Comparison of ENCODE assay signal across 8 mouse cellular contexts in genomic region chr9:44655098-44656066, GRCm38 (mm10). TPM values are rescaled to one million over a fixed set of nuclear protein-coding genes. Genes with fewer than 3 reads are reported as not detected.
DNase-seq lines count a peak whose midpoint lies in the region; ATAC-seq lines count a peak whose summit lies in the region.

No protein-coding gene starts in this region.

- H3K9ac ChIP-seq in neural tube, embryonic 15.5 days (replicated peaks), result no peak overlapping the region

- H3K4me3 ChIP-seq in brown adipose tissue, adult 24 weeks (ENCODE audit: insufficient read depth, low read depth, low read length), result peak overlapping the region; percentile 58
- H3K4me3 ChIP-seq in neural tube, embryonic 15.5 days (replicated peaks), result no peak overlapping the region

- no peaks in the 10 kb centered on the region for H3K27me3 ChIP-seq in neural tube, embryonic 15.5 days (replicated peaks)

- no peaks in the 10 kb centered on the region for H3K9me3 ChIP-seq in neural tube, embryonic 15.5 days (replicated peaks)

- 29% methylated on average over 26 of the region's 26 CpGs for WGBS in neural tube, embryonic 15.5 days

- no peak overlapping the region for H3K27ac ChIP-seq in brown adipose tissue, adult 24 weeks (replicated peaks; ENCODE audit: low read depth, low read length)
- H3K27ac ChIP-seq in neural tube, embryonic 15.5 days (replicated peaks), result no peak overlapping the region; the same call in 1 of the 2 replicates

- H3K4me1 ChIP-seq in brown adipose tissue, adult 24 weeks (ENCODE audit: control insufficient read depth, insufficient read depth, insufficient read length, low read length), result no peaks in the 10 kb centered on the region
- H3K4me1 ChIP-seq in neural tube, embryonic 15.5 days, result peaks cover 5% of the 10 kb centered on the region

- intact Hi-C loops in heart, postnatal 10 days (cut with DNase I), result loop anchor here (1.0 kb wide), 2 partner anchors 30 to 93 kb away; no protein-coding TSS in a partner anchor

- peak; percentile 67 for DNase-seq in MEL-GATA-1-ER (ENCODE audit: extremely low read depth, low read depth)
- DNase-seq in fibroblast of lung, adult 2 months (ENCODE audit: low read depth), result peak; percentile 53
- peak; percentile 78 to 83 for DNase-seq in heart, postnatal 10 days
- DNase-seq in kidney, postnatal 25 days, result peak; percentile 73 to 79
- DNase-seq in lung, adult 18-20 months, result peak; percentile 54 to 65
- peak; percentile 41 for DNase-seq in urinary bladder, postnatal 25 days (ENCODE audit: low spot score)

- ATAC-seq in neural tube, embryonic 15.5 days (ENCODE audit: low FRiP score), result no peak; the same call in 1 of the 2 replicates

- peak overlapping the region; percentile 44 for H3K4me2 ChIP-seq in neural tube, embryonic 15.5 days

- no peaks in the 10 kb centered on the region for H3K36me3 ChIP-seq in neural tube, embryonic 15.5 days

RNA-seq across cellular contexts. Expression of gene Treh, which starts 17.7 kb away (rescaled TPM):
- polyA plus RNA-seq in brown adipose tissue, adult 24 weeks (2012; ENCODE audit: insufficient read depth, insufficient read length, missing spikeins), result not detected in 2 replicates
- not detected for total RNA-seq in heart, postnatal 10 days (2021)
- polyA plus RNA-seq in neural tube, embryonic 15.5 days (2015; fragmentation: Nextera tagmentation; extraction: Ambion mirVana), result not detected in 2 replicates

RNA-seq across cellular contexts. Expression of gene Ddx6, which starts 50.7 kb away (rescaled TPM):
- 56.9 and 60.7 TPM in 2 replicates for polyA plus RNA-seq in brown adipose tissue, adult 24 weeks (2012; ENCODE audit: insufficient read depth, insufficient read length, missing spikeins)
- 100 to 1,000 TPM in 1 of 2 experiments, 10 to 100 TPM in 1; 96.2 to 104 TPM for total RNA-seq in heart, postnatal 10 days (2021)
- polyA plus RNA-seq in neural tube, embryonic 15.5 days (2015; fragmentation: Nextera tagmentation; extraction: Ambion mirVana), result 15.1 and 16.8 TPM in 2 replicates
